Mouse (Mus musculus): Measurements from ENCODE around the gene Ssu72. TPM values are rescaled to one million over a fixed set of nuclear protein-coding genes. Genes with fewer than 3 reads are reported as not detected.
A peak's percentile ranks its signal among the peaks of the same experiment; 100 is the strongest.

Gene Ssu72
- total and polyA plus RNA-seq, 3 experiments = 43.6 to 51.7 (median 51.6) TPM

- H3K36me3 ChIP-seq (ENCODE audit: control insufficient read depth, insufficient read depth, low read length) = no peaks in the 10 kb centered on the region
- H3K27ac ChIP-seq = no peak overlapping the region
- intact Hi-C loops (cut with DNase I) = no loop called here
- 91% methylated on average over 17 of the region's 17 CpGs for WGBS
- no peaks in the 10 kb centered on the region for H3K79me2 ChIP-seq (replicated peaks; ENCODE audit: control insufficient read depth, insufficient read depth, low read length)
- no peak overlapping the region for H3K4me3 ChIP-seq
- H3K9ac ChIP-seq (ENCODE audit: low read depth, low read length) = no peak overlapping the region
- TF ChIP-seq EP300 (IDR thresholded peaks at IDR 0.05; ENCODE audit: insufficient read depth, low read depth, low read length) (no peak), CTCF (IDR thresholded peaks at IDR 0.05) (no peak), POLR2A (IDR thresholded peaks at IDR 0.05; ENCODE audit: insufficient read depth, low read depth, low read length) (no peak)
- H3K4me1 ChIP-seq (ENCODE audit: control insufficient read depth, insufficient read depth, low read length) = no peaks in the 10 kb centered on the region
- no peak for DNase-seq
- H3K27me3 ChIP-seq (ENCODE audit: control insufficient read depth, insufficient read depth, low read length) = no peaks in the 10 kb centered on the region
Measured at GRCm38 (mm10) chr4:155746575-155747490, 42.2 kb downstream of the Ssu72 start.

DNA sequence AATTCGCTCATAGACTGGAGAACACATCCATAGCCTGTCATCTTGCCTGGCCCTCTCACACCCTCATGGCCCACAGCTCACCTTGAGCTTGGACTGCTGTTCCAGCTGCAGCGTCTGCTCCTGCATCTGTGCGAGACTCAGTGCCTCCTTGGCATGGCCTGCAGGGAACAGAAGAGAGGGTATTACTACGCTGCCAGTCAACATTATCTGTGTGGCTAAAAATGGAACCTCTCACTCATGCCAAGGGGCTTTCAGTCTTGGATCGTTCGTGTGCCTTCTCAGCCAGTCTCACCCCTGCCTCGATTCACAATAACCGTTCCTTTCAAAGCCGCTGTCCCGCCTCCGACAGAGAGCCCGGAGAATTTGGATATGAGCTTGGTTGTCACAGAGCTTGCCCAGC, 52.4 kb downstream of the Ssu72 start:
- DNase-seq = peak; percentile 22 to 61
- Histone ChIP-seq H3K36me3 (ENCODE audit: control insufficient read depth, insufficient read depth, low read length) (peaks cover 3% of the 10 kb centered on the region), H3K4me1 (ENCODE audit: control insufficient read depth, insufficient read depth, low read length) (peaks cover 9% of the 10 kb centered on the region), H3K9ac (ENCODE audit: low read depth, low read length) (no peak overlapping the region), H3K4me3 (no peak overlapping the region), H3K79me2 (replicated peaks; ENCODE audit: control insufficient read depth, insufficient read depth, low read length) (peaks cover 4% of the 10 kb centered on the region; the same call in 1 of the 2 replicates), H3K27ac (no peak overlapping the region; the same call in 1 of the 2 replicates), H3K27me3 (ENCODE audit: control insufficient read depth, insufficient read depth, low read length) (no peaks in the 10 kb centered on the region)
- TF ChIP-seq EP300 (IDR thresholded peaks at IDR 0.05; ENCODE audit: insufficient read depth, low read depth, low read length) (no peak), CTCF (IDR thresholded peaks at IDR 0.05) (no peak), POLR2A (IDR thresholded peaks at IDR 0.05; ENCODE audit: insufficient read depth, low read depth, low read length) (no peak)
- intact Hi-C loops (cut with DNase I) = no loop called here
- 63% methylated on average over 12 of the region's 12 CpGs for WGBS

- Histone ChIP-seq H3K79me2 (replicated peaks; ENCODE audit: control insufficient read depth, insufficient read depth, low read length) (peaks cover 4% of the 10 kb centered on the region; the same call in 1 of the 2 replicates), H3K27ac (peak overlapping the region; percentile 87), H3K27me3 (ENCODE audit: control insufficient read depth, insufficient read depth, low read length) (no peaks in the 10 kb centered on the region), H3K4me1 (ENCODE audit: control insufficient read depth, insufficient read depth, low read length) (peaks cover 9% of the 10 kb centered on the region), H3K9ac (ENCODE audit: low read depth, low read length) (peak overlapping the region; percentile 80), H3K4me3 (peak overlapping the region; percentile 81), H3K36me3 (ENCODE audit: control insufficient read depth, insufficient read depth, low read length) (peaks cover 3% of the 10 kb centered on the region)
- whole genome bisulfite sequencing = 1% methylated on average over 10 of the region's 10 CpGs
- DNase-seq = no peak
- intact Hi-C loops (cut with DNase I) = loop anchor here (2.0 to 5.0 kb wide), 3 partner anchors 23 to 138 kb away; partner anchors contain the start of genes Cdk11b and Mrpl20
- TF ChIP-seq CTCF (IDR thresholded peaks at IDR 0.05) = peak; percentile 66
- no peak; the same call in 1 of the 2 replicates for TF ChIP-seq POLR2A (IDR thresholded peaks at IDR 0.05; ENCODE audit: insufficient read depth, low read depth, low read length)
- no peak for TF ChIP-seq EP300 (IDR thresholded peaks at IDR 0.05; ENCODE audit: insufficient read depth, low read depth, low read length)
Measured at GRCm38 (mm10) chr4:155759862-155760612, 55.4 kb downstream of the Ssu72 start.

GRCm38 (mm10) chr4:155760613-155761355, 56.2 kb downstream of the Ssu72 start, which contains the start of gene Atad3a:
Gene Atad3a (minus strand): TSS chr4:155761093.
- TF ChIP-seq EP300 (IDR thresholded peaks at IDR 0.05; ENCODE audit: insufficient read depth, low read depth, low read length) (peak; percentile 77), POLR2A (IDR thresholded peaks at IDR 0.05; ENCODE audit: insufficient read depth, low read depth, low read length) (peak; percentile 83), CTCF (IDR thresholded peaks at IDR 0.05) (0 out of 2 replicates have a peak, but pooled peaks have one; percentile 1)

More at GRCm38 (mm10) chr4:155760613-155761355, 56.2 kb downstream of the Ssu72 start, which contains the start of gene Atad3a:
- Histone ChIP-seq H3K9ac (ENCODE audit: low read depth, low read length) (peak within 1 kb of the TSS; percentile 80), H3K27me3 (ENCODE audit: control insufficient read depth, insufficient read depth, low read length) (no peaks in the 10 kb centered on the region), H3K36me3 (ENCODE audit: control insufficient read depth, insufficient read depth, low read length) (peaks cover 3% of the 10 kb centered on the region), H3K4me1 (ENCODE audit: control insufficient read depth, insufficient read depth, low read length) (peaks cover 9% of the 10 kb centered on the region), H3K27ac (peak within 1 kb of the TSS; percentile 87), H3K79me2 (replicated peaks; ENCODE audit: control insufficient read depth, insufficient read depth, low read length) (peaks cover 4% of the 10 kb centered on the region; the same call in 1 of the 2 replicates), H3K4me3 (peak within 1 kb of the TSS; percentile 81)
- WGBS = under 1% methylated on average over 68 of the region's 68 CpGs
- intact Hi-C loops (cut with DNase I) = loop anchor here (2.0 to 5.0 kb wide), 3 partner anchors 24 to 138 kb away; partner anchors contain the start of genes Cdk11b and Mrpl20
- peak; percentile 97 to 99 for DNase-seq

All from heart, adult 2 months (tissue).